Mouse (Mus musculus): ENCODE results near the gene Prkca. TPM values are rescaled to one million over a fixed set of nuclear protein-coding genes. Genes with fewer than 3 reads are reported as not detected.
A peak's percentile ranks its signal among the peaks of the same experiment; 100 is the strongest.

The Prkca gene
- polyA plus RNA-seq, 1 experiment from 2014 or later: 7.0 TPM

- H3K9ac ChIP-seq (replicated peaks; ENCODE audit: low read length): no peak overlapping the region
- no peaks in the 10 kb centered on the region for H3K36me3 ChIP-seq (ENCODE audit: insufficient read depth, low read length)
- H3K27ac ChIP-seq (ENCODE audit: low read length): no peak overlapping the region
- peaks cover 13% of the 10 kb centered on the region for H3K4me1 ChIP-seq (ENCODE audit: insufficient read depth, low read length)
- H3K27me3 ChIP-seq (ENCODE audit: insufficient read depth, low read length): no peaks in the 10 kb centered on the region
- no peak overlapping the region for H3K4me3 ChIP-seq (ENCODE audit: low read length)
- no peaks in the 10 kb centered on the region for H3K9me3 ChIP-seq (ENCODE audit: low read length)
- ATAC-seq (ENCODE audit: low FRiP score, low TSS enrichment): no peak
- WGBS: 53% methylated on average over 5 of the region's 5 CpGs
- H3K4me2 ChIP-seq (replicated peaks; ENCODE audit: low read depth, low read length): no peak overlapping the region
These were observed 145.1 kb downstream of the Prkca start for GRCm38 (mm10) chr11:108198592-108198991.

- no peak overlapping the region for H3K4me2 ChIP-seq (replicated peaks; ENCODE audit: low read depth, low read length)
- peak; percentile 93 for ATAC-seq (ENCODE audit: low FRiP score, low TSS enrichment)
- no peak overlapping the region for H3K27ac ChIP-seq (ENCODE audit: low read length)
- H3K36me3 ChIP-seq (ENCODE audit: insufficient read depth, low read length): no peaks in the 10 kb centered on the region
- H3K9me3 ChIP-seq (ENCODE audit: low read length): no peaks in the 10 kb centered on the region
- no peak overlapping the region for H3K4me3 ChIP-seq (ENCODE audit: low read length)
- no peak overlapping the region for H3K9ac ChIP-seq (replicated peaks; ENCODE audit: low read length)
- H3K4me1 ChIP-seq (ENCODE audit: insufficient read depth, low read length): peaks cover 13% of the 10 kb centered on the region
- 23% methylated on average over 9 of the region's 9 CpGs for WGBS
- no peaks in the 10 kb centered on the region for H3K27me3 ChIP-seq (ENCODE audit: insufficient read depth, low read length)
These were observed 146.1 kb downstream of the Prkca start for GRCm38 (mm10) chr11:108197427-108198218.

GRCm38 (mm10) chr11:108196796-108197195, 146.9 kb downstream of the Prkca start:
- WGBS: 87% methylated on average over 3 of the region's 3 CpGs
- Histone ChIP-seq H3K27ac (ENCODE audit: low read length) (no peak overlapping the region), H3K9me3 (ENCODE audit: low read length) (no peaks in the 10 kb centered on the region)

GRCm38 (mm10) chr11:108190298-108190697, 153.4 kb downstream of the Prkca start:
- no peak overlapping the region for H3K27ac ChIP-seq (ENCODE audit: low read length)
- no peak overlapping the region for H3K9ac ChIP-seq (replicated peaks; ENCODE audit: low read length)
- 88% methylated on average over 6 of the region's 6 CpGs for WGBS
- no peaks in the 10 kb centered on the region for H3K36me3 ChIP-seq (ENCODE audit: insufficient read depth, low read length)
- ATAC-seq (ENCODE audit: low FRiP score, low TSS enrichment): no peak
- H3K27me3 ChIP-seq (ENCODE audit: insufficient read depth, low read length): no peaks in the 10 kb centered on the region
- no peak overlapping the region for H3K4me2 ChIP-seq (replicated peaks; ENCODE audit: low read depth, low read length)
- no peaks in the 10 kb centered on the region for H3K4me1 ChIP-seq (ENCODE audit: insufficient read depth, low read length)
- no peaks in the 10 kb centered on the region for H3K9me3 ChIP-seq (ENCODE audit: low read length)
- H3K4me3 ChIP-seq (ENCODE audit: low read length): no peak overlapping the region

More at GRCm38 (mm10) chr11:108196796-108197195, 146.9 kb downstream of the Prkca start:
- no peak overlapping the region for H3K4me2 ChIP-seq (replicated peaks; ENCODE audit: low read depth, low read length)
- peaks cover 13% of the 10 kb centered on the region for H3K4me1 ChIP-seq (ENCODE audit: insufficient read depth, low read length)
- H3K27me3 ChIP-seq (ENCODE audit: insufficient read depth, low read length): no peaks in the 10 kb centered on the region
- no peak overlapping the region; the same call in 1 of the 2 replicates for H3K9ac ChIP-seq (replicated peaks; ENCODE audit: low read length)
- H3K4me3 ChIP-seq (ENCODE audit: low read length): no peak overlapping the region
- no peak for ATAC-seq (ENCODE audit: low FRiP score, low TSS enrichment)
- no peaks in the 10 kb centered on the region for H3K36me3 ChIP-seq (ENCODE audit: insufficient read depth, low read length)

- 79% methylated on average over 3 of the region's 3 CpGs for WGBS
These were observed 154.4 kb downstream of the Prkca start for GRCm38 (mm10) chr11:108189362-108189761.

GRCm38 (mm10) chr11:108182421-108182820, 161.3 kb downstream of the Prkca start:
- no peak overlapping the region for H3K4me2 ChIP-seq (replicated peaks; ENCODE audit: low read depth, low read length)
- no peak overlapping the region for H3K9ac ChIP-seq (replicated peaks; ENCODE audit: low read length)
- 88% methylated on average over 5 of the region's 5 CpGs for WGBS
- no peaks in the 10 kb centered on the region for H3K36me3 ChIP-seq (ENCODE audit: insufficient read depth, low read length)
- H3K4me1 ChIP-seq (ENCODE audit: insufficient read depth, low read length): no peaks in the 10 kb centered on the region
- no peak overlapping the region for H3K4me3 ChIP-seq (ENCODE audit: low read length)
- ATAC-seq (ENCODE audit: low FRiP score, low TSS enrichment): no peak
- H3K9me3 ChIP-seq (ENCODE audit: low read length): no peaks in the 10 kb centered on the region
- H3K27me3 ChIP-seq (ENCODE audit: insufficient read depth, low read length): no peaks in the 10 kb centered on the region
- no peak overlapping the region for H3K27ac ChIP-seq (ENCODE audit: low read length)

More at GRCm38 (mm10) chr11:108189362-108189761, 154.4 kb downstream of the Prkca start:
- no peak for ATAC-seq (ENCODE audit: low FRiP score, low TSS enrichment)
- Histone ChIP-seq H3K4me1 (ENCODE audit: insufficient read depth, low read length) (no peaks in the 10 kb centered on the region), H3K9me3 (ENCODE audit: low read length) (no peaks in the 10 kb centered on the region), H3K4me2 (replicated peaks; ENCODE audit: low read depth, low read length) (no peak overlapping the region), H3K36me3 (ENCODE audit: insufficient read depth, low read length) (no peaks in the 10 kb centered on the region), H3K4me3 (ENCODE audit: low read length) (no peak overlapping the region), H3K27ac (ENCODE audit: low read length) (no peak overlapping the region), H3K9ac (replicated peaks; ENCODE audit: low read length) (no peak overlapping the region), H3K27me3 (ENCODE audit: insufficient read depth, low read length) (no peaks in the 10 kb centered on the region)

GRCm38 (mm10) chr11:108181012-108181713, 162.6 kb downstream of the Prkca start:
- no peak for ATAC-seq (ENCODE audit: low FRiP score, low TSS enrichment)
- H3K9ac ChIP-seq (replicated peaks; ENCODE audit: low read length): no peak overlapping the region
- no peaks in the 10 kb centered on the region for H3K36me3 ChIP-seq (ENCODE audit: insufficient read depth, low read length)
- H3K27ac ChIP-seq (ENCODE audit: low read length): no peak overlapping the region
- no peaks in the 10 kb centered on the region for H3K4me1 ChIP-seq (ENCODE audit: insufficient read depth, low read length)
- no peaks in the 10 kb centered on the region for H3K27me3 ChIP-seq (ENCODE audit: insufficient read depth, low read length)
- no peak overlapping the region for H3K4me2 ChIP-seq (replicated peaks; ENCODE audit: low read depth, low read length)
- H3K9me3 ChIP-seq (ENCODE audit: low read length): no peaks in the 10 kb centered on the region
- WGBS: 83% methylated on average over 10 of the region's 10 CpGs
- no peak overlapping the region for H3K4me3 ChIP-seq (ENCODE audit: low read length)

GRCm38 (mm10) chr11:108178802-108179201, 164.9 kb downstream of the Prkca start:
- H3K27ac ChIP-seq (ENCODE audit: low read length): no peak overlapping the region
- ATAC-seq (ENCODE audit: low FRiP score, low TSS enrichment): no peak
- 60% methylated on average over 5 of the region's 5 CpGs for WGBS
- no peaks in the 10 kb centered on the region for H3K9me3 ChIP-seq (ENCODE audit: low read length)
- H3K36me3 ChIP-seq (ENCODE audit: insufficient read depth, low read length): no peaks in the 10 kb centered on the region
- H3K4me1 ChIP-seq (ENCODE audit: insufficient read depth, low read length): no peaks in the 10 kb centered on the region
- no peaks in the 10 kb centered on the region for H3K27me3 ChIP-seq (ENCODE audit: insufficient read depth, low read length)
- no peak overlapping the region for H3K4me3 ChIP-seq (ENCODE audit: low read length)
- H3K9ac ChIP-seq (replicated peaks; ENCODE audit: low read length): no peak overlapping the region
- no peak overlapping the region for H3K4me2 ChIP-seq (replicated peaks; ENCODE audit: low read depth, low read length)

GRCm38 (mm10) chr11:108178258-108178657, 165.5 kb downstream of the Prkca start:
- H3K9me3 ChIP-seq (ENCODE audit: low read length): no peaks in the 10 kb centered on the region
- no peaks in the 10 kb centered on the region for H3K4me1 ChIP-seq (ENCODE audit: insufficient read depth, low read length)
- no peaks in the 10 kb centered on the region for H3K27me3 ChIP-seq (ENCODE audit: insufficient read depth, low read length)
- no peak for ATAC-seq (ENCODE audit: low FRiP score, low TSS enrichment)
- H3K4me3 ChIP-seq (ENCODE audit: low read length): no peak overlapping the region
- no peaks in the 10 kb centered on the region for H3K36me3 ChIP-seq (ENCODE audit: insufficient read depth, low read length)
- no peak overlapping the region for H3K27ac ChIP-seq (ENCODE audit: low read length)
- 95% methylated on average over 3 of the region's 3 CpGs for WGBS
- no peak overlapping the region for H3K9ac ChIP-seq (replicated peaks; ENCODE audit: low read length)
- H3K4me2 ChIP-seq (replicated peaks; ENCODE audit: low read depth, low read length): no peak overlapping the region

GRCm38 (mm10) chr11:108176715-108177114, 167.0 kb downstream of the Prkca start:
- Histone ChIP-seq H3K9ac (replicated peaks; ENCODE audit: low read length) (no peak overlapping the region), H3K27ac (ENCODE audit: low read length) (no peak overlapping the region), H3K4me1 (ENCODE audit: insufficient read depth, low read length) (no peaks in the 10 kb centered on the region), H3K4me3 (ENCODE audit: low read length) (no peak overlapping the region), H3K27me3 (ENCODE audit: insufficient read depth, low read length) (no peaks in the 10 kb centered on the region), H3K9me3 (ENCODE audit: low read length) (no peaks in the 10 kb centered on the region), H3K4me2 (replicated peaks; ENCODE audit: low read depth, low read length) (no peak overlapping the region), H3K36me3 (ENCODE audit: insufficient read depth, low read length) (no peaks in the 10 kb centered on the region)
- ATAC-seq (ENCODE audit: low FRiP score, low TSS enrichment): no peak
- WGBS: 75% methylated on average over 5 of the region's 5 CpGs

Data from kidney, embryonic 16.5 days (tissue).